ENCODE assay signal across 8 mouse cellular contexts in the genomic region with DNA sequence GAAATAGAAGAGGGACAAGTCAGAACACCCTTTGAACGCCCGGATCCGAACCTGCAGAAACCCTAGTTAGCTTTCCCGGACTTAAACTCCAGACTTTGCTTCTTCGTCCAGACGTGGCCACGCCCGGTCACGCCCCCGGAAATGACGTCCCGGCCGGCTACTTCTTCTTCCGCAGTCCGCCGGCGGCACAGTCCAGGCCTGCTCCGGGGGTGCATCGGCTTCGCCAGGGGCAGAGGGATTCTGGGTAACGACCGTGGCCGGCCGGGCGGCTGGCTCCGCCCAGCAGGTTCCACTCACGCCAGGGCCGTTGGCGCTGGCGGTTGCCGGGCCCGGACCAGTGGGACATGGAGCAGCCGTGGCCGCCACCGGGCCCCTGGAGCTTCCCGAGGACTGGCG. TPM values are rescaled to one million over a fixed set of nuclear protein-coding genes. Genes with fewer than 3 reads are reported as not detected.
DNase-seq lines count a peak whose midpoint lies in the region; ATAC-seq and TF ChIP-seq lines count a peak whose summit lies in the region.

A gene (plus strand): TSS at position 159 of the 396 bp plus-strand sequence.

- intact Hi-C loops in heart, postnatal 10 days (cut with DNase I) = loop anchor here (2.0 to 5.0 kb wide), 2 partner anchors 57 to 262 kb away; a partner anchor contains a TSS

- H3K27ac ChIP-seq in forebrain, embryonic 13.5 days = peak within 1 kb of the TSS; percentile 81
- peak within 1 kb of the TSS; percentile 98 for H3K27ac ChIP-seq in liver, postnatal 0 days (ENCODE audit: low read depth)
- H3K27ac ChIP-seq in neural tube, embryonic 14.5 days (ENCODE audit: low read depth, low read length) = peak within 1 kb of the TSS; percentile 81

- peak within 1 kb of the TSS; percentile 81 for H3K4me2 ChIP-seq in forebrain, embryonic 13.5 days
- H3K4me2 ChIP-seq in liver, postnatal 0 days (ENCODE audit: low read depth, low read length) = peak within 1 kb of the TSS; percentile 88
- H3K4me2 ChIP-seq in neural tube, embryonic 14.5 days (ENCODE audit: low read depth, low read length) = peak within 1 kb of the TSS; percentile 75

- H3K9ac ChIP-seq in forebrain, embryonic 13.5 days = peak within 1 kb of the TSS; percentile 92
- H3K9ac ChIP-seq in liver, postnatal 0 days (replicated peaks) = peak within 1 kb of the TSS; percentile 96
- peak within 1 kb of the TSS; percentile 82 for H3K9ac ChIP-seq in neural tube, embryonic 14.5 days (replicated peaks; ENCODE audit: low read depth, low read length)

- no peaks in the 10 kb centered on the region; the same call in 1 of the 2 replicates for H3K27me3 ChIP-seq in E14TG2a.4 (ENCODE audit: insufficient read depth, low read length)
- H3K27me3 ChIP-seq in forebrain, embryonic 13.5 days = no peaks in the 10 kb centered on the region
- H3K27me3 ChIP-seq in liver, postnatal 0 days (ENCODE audit: insufficient read depth, low read length) = no peaks in the 10 kb centered on the region
- H3K27me3 ChIP-seq in neural tube, embryonic 14.5 days (ENCODE audit: control insufficient read depth, insufficient read depth, low read length) = no peaks in the 10 kb centered on the region

- peaks cover 39% of the 10 kb centered on the region for H3K4me1 ChIP-seq in E14TG2a.4 (replicated peaks; ENCODE audit: low read depth, low read length)
- peaks cover 25% of the 10 kb centered on the region for H3K4me1 ChIP-seq in forebrain, embryonic 13.5 days
- peaks cover 14% of the 10 kb centered on the region for H3K4me1 ChIP-seq in liver, postnatal 0 days (ENCODE audit: insufficient read depth)
- H3K4me1 ChIP-seq in neural tube, embryonic 14.5 days (ENCODE audit: control insufficient read depth, insufficient read depth, low read length) = peaks cover 11% of the 10 kb centered on the region

- DNase-seq in c-Kit-positive CD71-positive TER-119-positive erythroid progenitor cells, embryonic 14.5 days (ENCODE audit: low spot score) = peak; percentile 93
- peak; percentile 99 for DNase-seq in heart, postnatal 10 days
- peak; percentile 91 for DNase-seq in large intestine, adult 2 months (ENCODE audit: low read depth, low spot score)
- DNase-seq in liver, postnatal 0 days = peak; percentile 99
- DNase-seq in testis, postnatal 10 days (ENCODE audit: low spot score) = peak; percentile 99

- TF ChIP-seq CTCF in E14TG2a.4 (conservative IDR thresholded peaks at IDR 0.05; ENCODE audit: low read length) = no peak
- no peak for TF ChIP-seq CTCF in liver, postnatal 0 days (IDR thresholded peaks at IDR 0.05; ENCODE audit: low read depth)

- ATAC-seq in forebrain, embryonic 13.5 days = peak; percentile 98
- ATAC-seq in liver, postnatal 0 days = peak; percentile 98
- peak; percentile 97 for ATAC-seq in neural tube, embryonic 14.5 days (ENCODE audit: low read depth)

- H3K36me3 ChIP-seq in E14TG2a.4 (ENCODE audit: insufficient read depth, low read length) = peaks cover 27% of the 10 kb centered on the region
- H3K36me3 ChIP-seq in forebrain, embryonic 13.5 days (ENCODE audit: poor library complexity, severe bottlenecking) = peaks cover 18% of the 10 kb centered on the region
- H3K36me3 ChIP-seq in liver, postnatal 0 days (replicated peaks; ENCODE audit: insufficient read depth, low read length) = peaks cover 9% of the 10 kb centered on the region
- peaks cover 7% of the 10 kb centered on the region; the same call in 1 of the 2 replicates for H3K36me3 ChIP-seq in neural tube, embryonic 14.5 days (ENCODE audit: control insufficient read depth, insufficient read depth, low read length)

- WGBS in forebrain, embryonic 13.5 days = under 1% methylated on average over 37 of the region's 37 CpGs
- WGBS in large intestine, adult 2 months = under 1% methylated on average over 37 of the region's 37 CpGs
- under 1% methylated on average over 36 of the region's 37 CpGs for WGBS in liver, postnatal 0 days (ENCODE audit: insufficient replicate concordance)
- under 1% methylated on average over 37 of the region's 37 CpGs for WGBS in neural tube, embryonic 14.5 days

- peak within 1 kb of the TSS; percentile 95 for H3K4me3 ChIP-seq in E14TG2a.4 (replicated peaks; ENCODE audit: low read length)
- H3K4me3 ChIP-seq in forebrain, embryonic 13.5 days = peak within 1 kb of the TSS; percentile 91
- peak within 1 kb of the TSS; percentile 99 for H3K4me3 ChIP-seq in liver, postnatal 0 days (ENCODE audit: low read depth, low read length)
- peak within 1 kb of the TSS; percentile 66 for H3K4me3 ChIP-seq in neural tube, embryonic 14.5 days (ENCODE audit: low read depth, low read length)

- TF ChIP-seq EP300 in liver, postnatal 0 days (IDR thresholded peaks at IDR 0.05; ENCODE audit: low read depth) = peak; percentile 59; the same call in 1 of the 2 replicates

- no peaks in the 10 kb centered on the region for H3K9me3 ChIP-seq in E14TG2a.4 (ENCODE audit: low read length)
- no peaks in the 10 kb centered on the region for H3K9me3 ChIP-seq in forebrain, embryonic 13.5 days (replicated peaks)
- H3K9me3 ChIP-seq in liver, postnatal 0 days (ENCODE audit: low read length) = no peaks in the 10 kb centered on the region
- H3K9me3 ChIP-seq in neural tube, embryonic 14.5 days (ENCODE audit: control insufficient read depth, low read length) = no peaks in the 10 kb centered on the region

RNA-seq across cellular contexts. Expression of the gene that starts here (rescaled TPM):
- polyA plus RNA-seq in forebrain, embryonic 13.5 days (2015; fragmentation: Nextera tagmentation; extraction: Ambion mirVana) = 47.4 and 50.7 TPM in 2 replicates
- total RNA-seq in heart, postnatal 10 days (2021) = 10 to 100 TPM; 53.6 to 85.5 TPM
- 5.3 and 7.6 TPM in 2 replicates for polyA plus RNA-seq in large intestine, adult 2 months (2012; rRNA removed)
- polyA plus RNA-seq in liver, postnatal 0 days (2015; fragmentation: Nextera tagmentation; extraction: Ambion mirVana) = 10.0 and 10.2 TPM in 2 replicates
- polyA plus RNA-seq in neural tube, embryonic 14.5 days (2014; fragmentation: Nextera tagmentation; extraction: Ambion mirVana) = 59.9 and 66.2 TPM in 2 replicates

Comparison
In these comparisons a context has a peak if more than half of its experiments do, and no peak if none do; other contexts are left out.
1. Peak in every context shown above with its lines: DNase-seq, ATAC-seq, H3K4me3 ChIP-seq and H3K27ac ChIP-seq.